Mouse (Mus musculus) CH12.LX (cell line): ENCODE results near the gene Tox2. TPM values are rescaled to one million over a fixed set of nuclear protein-coding genes. Genes with fewer than 3 reads are reported as not detected.

Source experiments
- DNase-seq: peaks from one replicate; pipeline ENCODE4 v3.0.0-alpha.2; 2013; ENCODE audit errors: extremely low read depth
- H3K27ac ChIP-seq: 2 replicates; pipeline ENCODE4 v1.5.1; 2012; ENCODE audit warnings: low read depth, mild to moderate bottlenecking, control low read depth, moderate library complexity; ENCODE audit not compliant: insufficient read depth
- H3K27me3 ChIP-seq: replicated peaks from 2 replicates; pipeline ENCODE3; 2012; ENCODE audit warnings: inconsistent platforms
- H3K36me3 ChIP-seq, 2 experiments: replicated peaks in 1 of 2; 2 replicates each; pipeline versions ENCODE3 to v1.6.1; 2012; ENCODE audit warnings: inconsistent platforms in 1 of 2, low read length in 1 of 2, mild to moderate bottlenecking in 1 of 2, mixed read lengths in 1 of 2, moderate library complexity in 1 of 2; ENCODE audit not compliant: control insufficient read depth in 1 of 2, insufficient read depth in 1 of 2
- H3K4me1 ChIP-seq, 2 experiments: 2 replicates each; pipeline ENCODE4 v1.6.1; 2012; ENCODE audit warnings: inconsistent platforms in 1 of 2, moderate library complexity in 1 of 2; ENCODE audit not compliant: insufficient read depth in 2 of 2, control insufficient read depth in 1 of 2
- H3K4me2 ChIP-seq: 2 replicates; pipeline ENCODE4 v1.6.1; 2012; ENCODE audit warnings: low read depth, mild to moderate bottlenecking, control low read depth; ENCODE audit not compliant: poor library complexity, insufficient read depth, severe bottlenecking
- H3K4me3 ChIP-seq, 3 experiments: fragments of 150-350 bp in 1 of 3; sonication (generic) in 1 of 3; replicated peaks in 1 of 3; 2 replicates each; pipeline versions ENCODE3 to v1.5.1; 2011 to 2012; ENCODE audit warnings: low read depth in 2 of 3, low read length in 2 of 3, mild to moderate bottlenecking in 2 of 3, moderate library complexity in 2 of 3, control low read depth in 1 of 3, improper control_type of control experiment in 1 of 3, inconsistent platforms in 1 of 3, mixed read lengths in 1 of 3; ENCODE audit not compliant: poor library complexity in 1 of 3
- H3K79me2 ChIP-seq: replicated peaks from 2 replicates; pipeline ENCODE4 v1.6.1; 2012; ENCODE audit warnings: mild to moderate bottlenecking, moderate library complexity; ENCODE audit not compliant: control insufficient read depth, poor library complexity, insufficient read depth, severe bottlenecking; ENCODE audit errors: extremely low read depth
- H3K9ac ChIP-seq: 2 replicates; pipeline ENCODE4 v1.6.1; 2012; ENCODE audit warnings: low read depth, mild to moderate bottlenecking, control low read depth, moderate library complexity; ENCODE audit not compliant: insufficient read depth
- H3K9me3 ChIP-seq: replicated peaks from 2 replicates; pipeline ENCODE3; 2012; ENCODE audit warnings: low read length, inconsistent platforms, mixed read lengths
- BHLHE40 ChIP-seq: IDR thresholded peaks from 2 replicates; pipeline ENCODE4 v1.6.1; 2011; ENCODE audit warnings: mild to moderate bottlenecking, low read depth, low read length, improper control_type of control experiment
- CTCF ChIP-seq, 2 experiments: IDR thresholded peaks in 1 of 2; conservative IDR thresholded peaks in 1 of 2; 2 replicates each; pipeline ENCODE4 v1.5.1; 2011 to 2012; ENCODE audit warnings: low read depth in 2 of 2, low read length in 2 of 2, improper control_type of control experiment in 1 of 2, inconsistent platforms in 1 of 2, mild to moderate bottlenecking in 1 of 2, moderate library complexity in 1 of 2
- E2F4 ChIP-seq: IDR thresholded peaks from 2 replicates; pipeline ENCODE4 v1.6.1; 2011; ENCODE audit warnings: low read depth, low read length, improper control_type of control experiment; ENCODE audit not compliant: insufficient replicate concordance
- ELF1 ChIP-seq: IDR thresholded peaks from 2 replicates; pipeline ENCODE4 v1.6.1; 2014; ENCODE audit warnings: low read depth, mild to moderate bottlenecking, inconsistent platforms, low read length, improper control_type of control experiment
- ETS1 ChIP-seq: conservative IDR thresholded peaks from 2 replicates; pipeline ENCODE4 v1.6.1; 2012; ENCODE audit warnings: low read depth, mild to moderate bottlenecking, inconsistent platforms, low read length, improper control_type of control experiment, moderate library complexity
- JUN ChIP-seq: IDR thresholded peaks from 2 replicates; pipeline ENCODE4 v1.6.1; 2011; ENCODE audit warnings: low read depth, mild to moderate bottlenecking, low read length, improper control_type of control experiment, moderate library complexity; ENCODE audit not compliant: insufficient read depth
- JUND ChIP-seq: conservative IDR thresholded peaks from 2 replicates; pipeline ENCODE4 v1.6.1; 2011; ENCODE audit warnings: low read depth, low read length, improper control_type of control experiment
- KAT2A ChIP-seq: IDR thresholded peaks from 2 replicates; pipeline ENCODE4 v1.6.1; 2012; ENCODE audit warnings: low read length, improper control_type of control experiment, inconsistent platforms; ENCODE audit not compliant: insufficient replicate concordance
- MAX ChIP-seq: IDR thresholded peaks from 2 replicates; pipeline ENCODE4 v1.6.1; 2011; ENCODE audit warnings: low read length, improper control_type of control experiment
- MAZ ChIP-seq: IDR thresholded peaks from 2 replicates; pipeline ENCODE4 v1.6.1; 2012; ENCODE audit warnings: low read depth, mild to moderate bottlenecking, inconsistent platforms, low read length, improper control_type of control experiment, moderate library complexity
- MEF2A ChIP-seq: IDR thresholded peaks from 2 replicates; pipeline ENCODE4 v1.6.1; 2014; ENCODE audit warnings: low read depth, mild to moderate bottlenecking, inconsistent platforms, low read length, improper control_type of control experiment, borderline replicate concordance
- MYC ChIP-seq: IDR thresholded peaks from 2 replicates; pipeline ENCODE4 v1.6.1; 2011; ENCODE audit warnings: low read depth, mild to moderate bottlenecking, improper control_type of control experiment, low read length
- NRF1 ChIP-seq: IDR thresholded peaks from 2 replicates; pipeline ENCODE4 v1.6.1; 2014; ENCODE audit warnings: low read depth, mild to moderate bottlenecking, inconsistent platforms, low read length, improper control_type of control experiment, moderate library complexity
- POLR2A ChIP-seq: IDR thresholded peaks from 2 replicates; pipeline ENCODE4 v1.6.1; 2011; ENCODE audit warnings: low read depth, mild to moderate bottlenecking, improper control_type of control experiment, low read length
- RAD21 ChIP-seq: IDR thresholded peaks from 2 replicates; pipeline ENCODE4 v1.6.1; 2011; ENCODE audit warnings: low read depth, mild to moderate bottlenecking, low read length, improper control_type of control experiment, moderate library complexity
- RCOR1 ChIP-seq: conservative IDR thresholded peaks from 2 replicates; pipeline ENCODE4 v1.6.1; 2012; ENCODE audit warnings: low read depth, mild to moderate bottlenecking, inconsistent platforms, low read length, improper control_type of control experiment
- SIN3A ChIP-seq: IDR thresholded peaks from 2 replicates; pipeline ENCODE4 v1.6.1; 2012; ENCODE audit warnings: low read length, improper control_type of control experiment, inconsistent platforms
- TBP ChIP-seq: conservative IDR thresholded peaks from 2 replicates; pipeline ENCODE4 v1.6.1; 2011; ENCODE audit warnings: low read depth, low read length, improper control_type of control experiment
- TCF12 ChIP-seq: IDR thresholded peaks from 2 replicates; pipeline ENCODE4 v1.6.1; 2014; ENCODE audit warnings: low read depth, mild to moderate bottlenecking, inconsistent platforms, low read length, improper control_type of control experiment
- UBTF ChIP-seq: IDR thresholded peaks from 2 replicates; pipeline ENCODE4 v1.6.1; 2012; ENCODE audit warnings: low read depth, mild to moderate bottlenecking, inconsistent platforms, low read length, improper control_type of control experiment, moderate library complexity
- USF1 ChIP-seq: IDR thresholded peaks from 2 replicates; pipeline ENCODE4 v1.6.1; 2014; ENCODE audit warnings: low read depth, mild to moderate bottlenecking, inconsistent platforms, low read length, improper control_type of control experiment
- ZKSCAN1 ChIP-seq: IDR thresholded peaks from 2 replicates; pipeline ENCODE4 v1.6.1; 2012; ENCODE audit warnings: low read depth, inconsistent platforms, low read length, improper control_type of control experiment, borderline replicate concordance
- ZMIZ1 ChIP-seq: IDR thresholded peaks from 2 replicates; pipeline ENCODE4 v1.6.1; 2012; ENCODE audit warnings: low read depth, mild to moderate bottlenecking, inconsistent platforms, low read length, improper control_type of control experiment
- ZNF384 ChIP-seq: IDR thresholded peaks from 2 replicates; pipeline ENCODE4 v1.6.1; 2012; ENCODE audit warnings: low read depth, low read length, improper control_type of control experiment, inconsistent platforms
- dilution Hi-C: fragments of 300-500 bp; cut with MboI; formaldehyde crosslinking; loops from 2 replicates; pipeline ENCODE4 v1.14.3; 2020; ENCODE audit warnings: low sequenced_read_pairs; ENCODE audit not compliant: extremely low pct_unique_long_range_greater_than_20kb, extremely low pct_ligation_motif_present
- in situ Hi-C: fragments of 300-500 bp; cut with MboI; formaldehyde crosslinking; loops from 3 replicates; pipeline ENCODE4 v1.14.3; 2019; ENCODE audit warnings: low sequenced_read_pairs, low pct_ligation_motif_present, low pct_unique_long_range_greater_than_20kb, mixed read lengths
- polyA plus RNA-seq: library from polyadenylated mRNA; unstranded; fragments of >175 nt; gene quantifications from 2 replicates; pipeline ENCODE4 v1.2.1, GENCODE M21; 2012; ENCODE audit warnings: low read depth; ENCODE audit not compliant: insufficient read length
- total RNA-seq, 2 experiments: library from RNA; depleted of rRNA; stranded (reverse); fragments of 300-350 nt in 1 of 2; fragments of >200 nt in 1 of 2; gene quantifications; 2 replicates each; pipeline ENCODE4 v1.2.3; 2012 to 2014

The Tox2 gene
- total and polyA plus RNA-seq, 3 experiments = not detected

GRCm38 (mm10) chr2:163349411-163349810 is 146.5 kb downstream of the Tox2 start:
- in situ Hi-C loops = no loop called here
- DNase-seq = no peak
- Histone ChIP-seq H3K4me3 (no peak overlapping the region), H3K4me2 (no peak overlapping the region), H3K4me1 (no peaks in the 10 kb centered on the region), H3K79me2 (no peaks in the 10 kb centered on the region), H3K9me3 (peaks cover 4% of the 10 kb centered on the region), H3K36me3 (no peaks in the 10 kb centered on the region), H3K9ac (no peak overlapping the region), H3K27ac (no peak overlapping the region), H3K27me3 (peaks cover 91% of the 10 kb centered on the region)
- dilution Hi-C loops = no loop called here
- no peak for TF ChIP-seq RCOR1
- no peak for TF ChIP-seq USF1
- TF ChIP-seq KAT2A = no peak
- TF ChIP-seq NRF1 = no peak
- TF ChIP-seq MAZ = no peak
- no peak for TF ChIP-seq RAD21
- no peak for TF ChIP-seq TBP
- no peak for TF ChIP-seq TCF12
- no peak for TF ChIP-seq JUN
- no peak for TF ChIP-seq UBTF
- TF ChIP-seq ZKSCAN1 = no peak
- no peak for TF ChIP-seq JUND
- TF ChIP-seq ZNF384 = no peak
- no peak for TF ChIP-seq MAX
- TF ChIP-seq MEF2A = no peak
- no peak for TF ChIP-seq ZMIZ1

GRCm38 (mm10) chr2:163350443-163350842 is 147.5 kb downstream of the Tox2 start:
- in situ Hi-C loops = no loop called here
- DNase-seq = no peak
- dilution Hi-C loops = no loop called here
- H3K9me3 ChIP-seq = peaks cover 4% of the 10 kb centered on the region
- no peak overlapping the region for H3K4me3 ChIP-seq
- no peak for TF ChIP-seq BHLHE40
- TF ChIP-seq ETS1 = no peak
- no peak for TF ChIP-seq MAZ
- TF ChIP-seq SIN3A = no peak
- no peak for TF ChIP-seq RCOR1
- TF ChIP-seq CTCF (conservative IDR thresholded peaks at IDR 0.05 in 1 of 2, IDR thresholded peaks at IDR 0.05 in 1 of 2; ENCODE audit: low read depth in 2 of 2, low read length in 2 of 2) = peak; percentile 20 to 56; a peak in 3 of 4 replicates
- TF ChIP-seq ELF1 = no peak
- no peak for TF ChIP-seq E2F4
- no peak for TF ChIP-seq ZMIZ1
- no peak for TF ChIP-seq USF1
- TF ChIP-seq RAD21 = peak; percentile 34
- TF ChIP-seq MYC = no peak
- no peak for TF ChIP-seq POLR2A
- H3K79me2 ChIP-seq = no peaks in the 10 kb centered on the region
- H3K27me3 ChIP-seq = peaks cover 91% of the 10 kb centered on the region
- no peak overlapping the region for H3K4me2 ChIP-seq
- no peak overlapping the region for H3K27ac ChIP-seq
- H3K4me1 ChIP-seq = no peaks in the 10 kb centered on the region
- no peaks in the 10 kb centered on the region for H3K36me3 ChIP-seq
- no peak overlapping the region for H3K9ac ChIP-seq
